Mouse (Mus musculus): ENCODE measurements around the gene Gnas.

GRCm38 (mm10) chr2:174344003-174344655, 60.0 kb downstream of the Gnas start:
- TF ChIP-seq CTCF (IDR thresholded peaks at IDR 0.05; ENCODE audit: low read depth, low read length) (no peak), POLR2A (IDR thresholded peaks at IDR 0.05; ENCODE audit: extremely low read depth, insufficient read depth, low read length) (no peak)
